Mouse (Mus musculus) effector memory CD4-positive, alpha-beta T cell, adult 5 months (primary cell): ENCODE results near the gene Spag6. TPM values are rescaled to one million over a fixed set of nuclear protein-coding genes. Genes with fewer than 3 reads are reported as not detected.

Source experiments
- polyA plus RNA-seq: library from polyadenylated mRNA; unstranded; fragments of 100-300 nt; shearing (Covaris generic); gene quantifications from one replicate; pipeline ENCODE4 v1.2.1, GENCODE M21; 2017

The Spag6 gene
- not detected for polyA plus RNA-seq

GRCm38 (mm10) chr2:18693871-18694610, at the start of gene Spag6:
Gene Spag6, plus strand, starts transcription at chr2:18694032.

DNA sequence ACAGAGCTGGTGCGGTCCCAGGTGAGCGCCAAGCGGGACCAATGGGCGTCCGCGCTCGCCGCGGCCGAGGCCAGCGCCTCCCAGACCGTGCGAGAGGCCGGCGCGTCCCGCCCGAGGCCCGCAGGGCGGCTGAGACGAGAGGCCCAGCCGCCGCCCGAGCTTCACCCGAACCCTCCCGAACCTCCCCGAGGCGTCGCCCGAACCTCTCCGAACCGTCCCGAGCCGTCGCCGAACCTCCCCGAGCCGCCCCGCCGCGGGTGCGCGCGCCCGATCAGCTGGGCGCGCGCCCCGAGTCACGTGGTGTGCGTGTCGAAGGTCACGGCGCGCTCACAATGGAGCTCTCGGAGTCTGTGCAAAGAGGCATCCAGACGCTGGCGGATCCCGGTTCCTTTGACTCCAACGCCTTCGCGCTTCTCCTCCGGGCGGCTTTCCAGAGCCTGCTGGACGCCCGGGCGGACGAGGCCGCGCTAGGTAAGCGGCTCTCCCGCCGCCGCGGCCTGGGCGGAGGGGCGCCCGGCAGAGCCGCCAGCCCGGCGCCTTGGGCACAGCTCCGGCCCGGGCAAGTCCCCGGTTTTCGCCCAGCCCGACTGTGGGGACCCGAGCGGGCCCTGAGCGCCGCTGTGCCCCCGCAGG, 21.6 kb upstream of the Spag6 start, which contains the start of gene Commd3:
Commd3 (plus strand) TSS at position 252 of the 633 bp plus-strand sequence.

DNA sequence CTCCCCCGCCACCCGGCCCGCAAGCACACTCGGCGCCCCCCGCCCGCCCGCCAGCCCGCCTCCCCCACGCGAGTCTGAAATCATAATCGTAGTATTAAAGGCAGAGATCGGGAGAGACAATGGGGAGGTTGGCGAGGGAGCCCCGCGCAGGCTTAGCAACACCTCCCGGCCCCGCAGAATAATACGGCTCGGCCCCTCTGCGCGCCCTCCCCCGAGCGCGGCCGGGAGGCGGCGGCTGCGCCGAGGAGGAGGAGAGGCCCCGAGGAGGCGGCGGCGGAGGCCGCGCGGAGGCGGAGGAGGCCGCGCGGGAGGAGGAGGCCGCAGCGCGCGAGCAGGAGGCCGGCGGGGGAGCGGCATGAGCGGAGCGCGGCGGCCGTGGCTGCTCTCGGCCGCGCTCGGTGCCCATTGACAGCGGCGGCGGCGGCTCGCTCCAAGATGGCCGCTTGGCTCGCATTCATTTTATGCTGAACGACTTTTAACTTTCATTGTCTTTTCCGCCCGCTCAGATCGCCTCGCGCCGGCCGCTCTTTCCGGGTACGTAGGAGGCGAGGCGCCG, 16.8 kb upstream of the Spag6 start, which contains the start of gene Bmi1:
Bmi1 (plus strand) TSS at position 83 of the 556 bp plus-strand sequence.

Other genes with a start within 250 kb of the Spag6 start
- gene Commd3, start 21.6 kb upstream of the Spag6 start, polyA plus RNA-seq: 86.0 TPM
- 56.3 TPM for gene Bmi1, start 17.0 kb upstream of the Spag6 start, polyA plus RNA-seq